Mouse (Mus musculus) heart, adult 11 months (tissue): ENCODE results near the gene Mybbp1a.
A peak's percentile ranks its signal among the peaks of the same experiment; 100 is the strongest.

ENCODE experiments used
- DNase-seq: peaks from one replicate; pipeline ENCODE4 v3.0.0; 2022

Gene Mybbp1a

GRCm38 (mm10) chr11:72446311-72447105 lies 5.4 kb downstream of the Mybbp1a start:
- no peak for DNase-seq

GRCm38 (mm10) chr11:72447475-72447874 lies 6.3 kb downstream of the Mybbp1a start:
- DNase-seq: no peak

GRCm38 (mm10) chr11:72452140-72452665 lies 11.0 kb downstream of the Mybbp1a start:
- DNase-seq: no peak

- peak; percentile 94 for DNase-seq
These were observed 12.2 kb downstream of the Mybbp1a start for GRCm38 (mm10) chr11:72453105-72453953.

- DNase-seq: no peak
These were observed 14.5 kb downstream of the Mybbp1a start for GRCm38 (mm10) chr11:72455694-72456093.

GRCm38 (mm10) chr11:72457995-72458496 lies 16.9 kb downstream of the Mybbp1a start:
- DNase-seq: peak; percentile 99

- no peak for DNase-seq
These were observed 17.3 kb downstream of the Mybbp1a start for GRCm38 (mm10) chr11:72458502-72458901.

- peak; percentile 95 for DNase-seq
These were observed 20.4 kb downstream of the Mybbp1a start for GRCm38 (mm10) chr11:72461500-72461981.

GRCm38 (mm10) chr11:72464821-72465220 lies 23.7 kb downstream of the Mybbp1a start:
- no peak for DNase-seq

GRCm38 (mm10) chr11:72465978-72466693 lies 25.0 kb downstream of the Mybbp1a start:
- DNase-seq: no peak

GRCm38 (mm10) chr11:72466694-72467507 lies 25.7 kb downstream of the Mybbp1a start:
- DNase-seq: peak; percentile 96

- no peak for DNase-seq
These were observed 27.4 kb downstream of the Mybbp1a start for GRCm38 (mm10) chr11:72468525-72468924.

GRCm38 (mm10) chr11:72469217-72469616 lies 28.1 kb downstream of the Mybbp1a start:
- DNase-seq: peak; percentile 99

GRCm38 (mm10) chr11:72470004-72470403 lies 28.8 kb downstream of the Mybbp1a start:
- DNase-seq: no peak

GRCm38 (mm10) chr11:72471381-72471780 lies 30.2 kb downstream of the Mybbp1a start:
- no peak for DNase-seq

GRCm38 (mm10) chr11:72473540-72473939 lies 32.4 kb downstream of the Mybbp1a start:
- DNase-seq: no peak

GRCm38 (mm10) chr11:72474926-72475325 lies 33.8 kb downstream of the Mybbp1a start:
- no peak for DNase-seq

GRCm38 (mm10) chr11:72475408-72475807 lies 34.3 kb downstream of the Mybbp1a start:
- peak; percentile 97 for DNase-seq

GRCm38 (mm10) chr11:72476074-72476625 lies 35.0 kb downstream of the Mybbp1a start:
- peak; percentile 91 for DNase-seq

- peak; percentile 98 for DNase-seq
These were observed 36.0 kb downstream of the Mybbp1a start for GRCm38 (mm10) chr11:72477182-72477581.

GRCm38 (mm10) chr11:72477653-72478052 lies 36.5 kb downstream of the Mybbp1a start:
- DNase-seq: peak; percentile 93
